Mouse (Mus musculus) WW6 (cell line): ENCODE results near the gene Grtp1.

ENCODE experiments used
- DNase-seq: peaks from one replicate; pipeline ENCODE4 v3.0.0-alpha.2; 2013; ENCODE audit warnings: low read depth, low spot score

Grtp1 gene

GRCm38 (mm10) chr8:13205311-13205710 is 4.9 kb upstream of the Grtp1 start:
- no peak for DNase-seq

- DNase-seq = no peak
Observed at GRCm38 (mm10) chr8:13204371-13205140, 4.1 kb upstream of the Grtp1 start.

- no peak for DNase-seq
Observed at GRCm38 (mm10) chr8:13203472-13203871, 3.1 kb upstream of the Grtp1 start.

- no peak for DNase-seq
Observed at GRCm38 (mm10) chr8:13202806-13203205, 2.4 kb upstream of the Grtp1 start.

- no peak for DNase-seq
Observed at GRCm38 (mm10) chr8:13202041-13202440, 1.6 kb upstream of the Grtp1 start.

- DNase-seq = no peak
Observed at GRCm38 (mm10) chr8:13201013-13201334, 554 bp upstream of the Grtp1 start.

- DNase-seq = no peak
Observed at GRCm38 (mm10) chr8:13199385-13200061, 897 bp downstream of the Grtp1 start.

GRCm38 (mm10) chr8:13197493-13197892 is 2.9 kb downstream of the Grtp1 start:
- DNase-seq = no peak

- DNase-seq = no peak
Observed at GRCm38 (mm10) chr8:13194818-13195217, 5.6 kb downstream of the Grtp1 start.

- no peak for DNase-seq
Observed at GRCm38 (mm10) chr8:13190235-13190634, 10.2 kb downstream of the Grtp1 start.

GRCm38 (mm10) chr8:13188857-13189256 is 11.6 kb downstream of the Grtp1 start:
- no peak for DNase-seq

GRCm38 (mm10) chr8:13188052-13188555 is 12.3 kb downstream of the Grtp1 start:
- DNase-seq = no peak

GRCm38 (mm10) chr8:13187638-13188037 is 12.8 kb downstream of the Grtp1 start:
- no peak for DNase-seq

- no peak for DNase-seq
Observed at GRCm38 (mm10) chr8:13187229-13187628, 13.2 kb downstream of the Grtp1 start.

GRCm38 (mm10) chr8:13186819-13187218 is 13.6 kb downstream of the Grtp1 start:
- no peak for DNase-seq

- no peak for DNase-seq
Observed at GRCm38 (mm10) chr8:13181691-13181976, 18.8 kb downstream of the Grtp1 start.

- no peak for DNase-seq
Observed at GRCm38 (mm10) chr8:13180911-13181690, 19.3 kb downstream of the Grtp1 start.

GRCm38 (mm10) chr8:13180408-13180807 is 20.0 kb downstream of the Grtp1 start:
- no peak for DNase-seq

- no peak for DNase-seq
Observed at GRCm38 (mm10) chr8:13179948-13180347, 20.5 kb downstream of the Grtp1 start.

- no peak for DNase-seq
Observed at GRCm38 (mm10) chr8:13179482-13179881, 20.9 kb downstream of the Grtp1 start.

GRCm38 (mm10) chr8:13178137-13178536 is 22.3 kb downstream of the Grtp1 start:
- no peak for DNase-seq

- no peak for DNase-seq
Observed at GRCm38 (mm10) chr8:13177173-13177852, 23.1 kb downstream of the Grtp1 start.
